Mouse (Mus musculus) ES-Bruce4 (cell line): ENCODE results near the gene Prrx2. TPM values are rescaled to one million over a fixed set of nuclear protein-coding genes. Genes with fewer than 3 reads are reported as not detected.

Source experiments
- H3K27ac ChIP-seq: 2 replicates; pipeline ENCODE4 v1.5.1; 2012; ENCODE audit warnings: low read length, inconsistent platforms; ENCODE audit not compliant: insufficient read depth
- H3K27me3 ChIP-seq: 2 replicates; pipeline ENCODE4 v1.6.1; 2012; ENCODE audit warnings: mild to moderate bottlenecking, low read length, inconsistent platforms; ENCODE audit not compliant: control insufficient read depth, poor library complexity, insufficient read depth, severe bottlenecking
- H3K36me3 ChIP-seq: 2 replicates; pipeline ENCODE4 v1.6.1; 2012; ENCODE audit warnings: inconsistent platforms, mild to moderate bottlenecking, low read length, moderate library complexity; ENCODE audit not compliant: control insufficient read depth, poor library complexity, insufficient read depth, severe bottlenecking
- H3K4me1 ChIP-seq: one replicate; pipeline ENCODE4 v1.8.1; 2011; ENCODE audit warnings: low read length; ENCODE audit not compliant: control insufficient read depth, insufficient read depth
- H3K4me3 ChIP-seq: 2 replicates; pipeline ENCODE4 v1.5.1; 2011; ENCODE audit warnings: low read depth, mild to moderate bottlenecking, low read length
- H3K9ac ChIP-seq: 2 replicates; pipeline ENCODE4 v1.6.1; 2012; ENCODE audit warnings: low read depth, mild to moderate bottlenecking, inconsistent platforms; ENCODE audit not compliant: poor library complexity, severe bottlenecking
- H3K9me3 ChIP-seq: replicated peaks from 2 replicates; pipeline ENCODE4 v1.6.1; 2012; ENCODE audit warnings: mild to moderate bottlenecking, low read length, inconsistent platforms; ENCODE audit not compliant: control insufficient read depth, poor library complexity, insufficient read depth, severe bottlenecking
- CTCF ChIP-seq: IDR thresholded peaks from one replicate; pipeline ENCODE4 v1.8.1; 2011; ENCODE audit warnings: low read depth, low read length
- EP300 ChIP-seq: IDR thresholded peaks from 2 replicates; pipeline ENCODE4 v1.6.1; 2011; ENCODE audit warnings: low read depth, low read length; ENCODE audit not compliant: insufficient read depth
- POLR2A ChIP-seq: IDR thresholded peaks from one replicate; pipeline ENCODE4 v1.8.1; 2011; ENCODE audit warnings: low read length; ENCODE audit not compliant: insufficient read depth
- polyA plus RNA-seq: library from polyadenylated mRNA; stranded (reverse); fragments of >200 nt; gene quantifications from 2 replicates; pipeline ENCODE4 v1.2.4, GENCODE M21; 2011; ENCODE audit warnings: low read depth; ENCODE audit not compliant: missing spikeins, insufficient read depth, insufficient read length

The Prrx2 gene
- polyA plus RNA-seq, 1 experiment: 6.5 TPM

DNA sequence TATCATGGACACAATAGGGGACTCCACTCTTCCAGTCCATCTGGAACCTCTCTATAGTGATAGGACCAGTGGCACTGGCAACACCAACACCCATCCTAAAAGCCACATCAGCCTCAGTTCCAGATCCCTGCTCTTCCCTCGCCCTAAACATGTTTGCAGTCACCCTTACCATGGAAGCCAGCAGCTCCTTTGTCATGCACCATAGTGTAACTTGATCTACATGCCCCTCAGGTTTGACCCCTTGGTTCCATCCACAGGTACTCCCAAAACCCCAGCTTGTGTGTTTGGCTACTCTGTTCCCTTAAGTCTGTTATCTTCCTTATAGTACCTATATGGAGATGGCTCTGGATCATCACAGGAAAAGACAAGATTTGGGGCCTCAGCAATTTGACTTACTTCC is 18.4 kb upstream of the Prrx2 start:
- Histone ChIP-seq H3K36me3 (peaks cover 28% of the 10 kb centered on the region), H3K27ac (no peak overlapping the region), H3K9ac (no peak overlapping the region)

DNA sequence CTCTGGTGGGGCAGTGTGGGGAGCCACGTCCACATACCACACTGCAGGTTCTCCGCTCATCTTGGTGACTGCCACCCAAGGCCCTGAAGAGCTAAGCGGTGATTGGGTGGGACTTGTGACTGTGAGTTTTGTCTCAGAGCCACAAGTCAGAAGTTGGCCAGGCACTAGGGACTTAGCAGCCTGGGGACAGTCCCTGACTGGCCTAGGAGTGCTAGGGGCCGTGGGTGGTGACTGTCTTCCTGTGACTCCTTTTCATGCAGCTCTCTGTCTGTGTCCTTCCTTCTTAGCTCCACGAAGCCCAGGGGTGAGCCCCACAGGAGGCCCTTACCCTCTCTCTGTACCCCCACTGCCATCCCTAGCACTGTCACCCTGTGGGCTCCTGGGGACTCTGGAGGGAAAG is 14.9 kb upstream of the Prrx2 start:
- no peak overlapping the region for H3K9ac ChIP-seq
- H3K36me3 ChIP-seq: peaks cover 34% of the 10 kb centered on the region
- no peak for TF ChIP-seq POLR2A
- TF ChIP-seq EP300: no peak
- no peak for TF ChIP-seq CTCF
- H3K9me3 ChIP-seq: no peaks in the 10 kb centered on the region
- H3K4me3 ChIP-seq: no peak overlapping the region
- H3K27ac ChIP-seq: no peak overlapping the region
- H3K4me1 ChIP-seq: peaks cover 11% of the 10 kb centered on the region
- H3K27me3 ChIP-seq: no peaks in the 10 kb centered on the region

More for the DNA sequence above, 18.4 kb upstream of the Prrx2 start:
- H3K27me3 ChIP-seq: no peaks in the 10 kb centered on the region
- TF ChIP-seq POLR2A: no peak
- no peak for TF ChIP-seq EP300
- no peak for TF ChIP-seq CTCF
- H3K9me3 ChIP-seq: peaks cover 2% of the 10 kb centered on the region; the same call in 1 of the 2 replicates
- H3K4me3 ChIP-seq: no peak overlapping the region
- peaks cover 11% of the 10 kb centered on the region for H3K4me1 ChIP-seq

DNA sequence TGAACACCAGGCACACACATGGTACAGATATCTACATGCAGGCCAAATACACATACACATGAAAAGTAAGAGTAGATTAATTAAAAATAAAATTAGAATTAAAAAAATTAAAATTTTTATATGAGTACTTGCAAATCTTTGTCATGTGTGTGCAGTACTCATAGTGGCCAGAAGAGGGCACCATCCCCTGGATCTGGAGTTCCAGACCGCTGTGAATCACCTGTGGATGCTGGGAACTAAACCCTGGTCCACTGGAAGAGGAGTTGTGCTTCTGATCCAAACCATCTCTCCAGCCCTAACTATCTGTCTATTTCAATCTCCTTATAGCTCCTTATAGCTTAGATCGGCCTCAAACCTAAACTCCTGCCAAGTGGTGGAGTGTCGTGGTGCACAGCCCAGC is 13.7 kb upstream of the Prrx2 start:
- no peak overlapping the region for H3K27ac ChIP-seq
- no peak overlapping the region for H3K4me3 ChIP-seq
- TF ChIP-seq CTCF: peak; percentile 64
- no peak for TF ChIP-seq POLR2A
- peaks cover 6% of the 10 kb centered on the region for H3K4me1 ChIP-seq
- H3K27me3 ChIP-seq: no peaks in the 10 kb centered on the region
- H3K36me3 ChIP-seq: peaks cover 37% of the 10 kb centered on the region
- no peak overlapping the region for H3K9ac ChIP-seq
- no peaks in the 10 kb centered on the region for H3K9me3 ChIP-seq

DNA sequence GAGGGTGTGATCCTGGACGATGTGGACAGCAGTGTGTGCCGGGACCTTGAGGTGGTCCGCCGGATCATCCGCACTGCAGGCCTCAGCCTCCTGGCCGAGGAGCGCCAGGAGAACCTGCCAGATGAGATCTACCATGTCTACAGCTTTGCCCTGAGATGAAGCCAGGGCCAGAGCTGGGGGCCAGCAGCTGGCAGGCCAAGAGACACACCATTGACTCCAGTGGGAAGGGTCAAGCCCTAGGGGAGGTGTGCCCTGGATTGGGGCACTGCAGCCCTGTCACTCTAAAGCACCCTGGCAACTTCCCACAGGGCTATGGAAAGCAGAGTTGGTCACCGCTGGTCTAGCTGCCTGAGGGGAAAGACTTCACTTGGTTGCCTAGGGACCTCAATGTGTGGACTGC is 12.3 kb upstream of the Prrx2 start:
- Histone ChIP-seq H3K9ac (no peak overlapping the region), H3K36me3 (peaks cover 40% of the 10 kb centered on the region), H3K9me3 (no peaks in the 10 kb centered on the region), H3K4me1 (peaks cover 2% of the 10 kb centered on the region), H3K27me3 (no peaks in the 10 kb centered on the region), H3K27ac (no peak overlapping the region), H3K4me3 (no peak overlapping the region)
- TF ChIP-seq EP300: no peak
- TF ChIP-seq POLR2A: no peak
- no peak for TF ChIP-seq CTCF

DNA sequence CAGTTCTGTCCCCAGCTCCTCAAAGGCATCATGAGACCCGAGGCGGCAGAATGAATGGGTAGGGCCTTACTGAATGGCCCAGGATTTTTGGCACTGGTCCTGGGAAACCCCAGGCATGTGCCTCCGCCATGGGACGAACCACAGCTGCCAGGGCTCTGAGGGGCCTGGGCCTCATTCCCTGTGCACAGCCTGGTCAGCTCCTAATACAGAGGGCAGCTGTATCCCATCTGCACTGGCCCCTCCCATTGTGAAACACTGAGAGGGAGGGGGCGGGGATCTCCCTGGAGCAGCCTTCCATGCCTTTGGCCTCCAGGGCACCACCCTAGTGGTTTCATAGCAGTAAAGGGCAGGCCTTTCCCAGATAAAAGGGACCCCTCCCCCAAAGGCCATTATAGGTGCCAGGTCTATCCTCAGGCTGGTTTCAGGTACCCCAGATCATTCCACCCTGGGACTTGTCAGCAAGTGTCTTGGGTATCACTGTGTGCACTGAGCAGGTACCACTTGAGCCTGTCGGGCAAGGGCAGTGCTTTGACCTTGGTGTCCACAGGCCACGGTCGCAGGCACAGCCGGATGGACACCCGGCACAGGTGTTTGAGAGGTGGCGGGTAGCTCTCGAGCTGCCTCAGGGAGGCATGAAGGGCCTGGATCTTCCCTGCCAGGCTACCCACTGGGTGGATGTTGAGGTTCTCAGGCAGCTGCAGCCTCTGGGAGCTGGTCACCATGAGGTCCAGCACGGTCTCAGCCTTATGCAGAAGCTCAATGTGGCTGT is 11.2 kb upstream of the Prrx2 start:
- Histone ChIP-seq H3K9ac (no peak overlapping the region), H3K27ac (no peak overlapping the region), H3K36me3 (peaks cover 40% of the 10 kb centered on the region), H3K4me3 (no peak overlapping the region), H3K9me3 (no peaks in the 10 kb centered on the region), H3K27me3 (no peaks in the 10 kb centered on the region), H3K4me1 (peaks cover 2% of the 10 kb centered on the region)
- no peak for TF ChIP-seq POLR2A
- TF ChIP-seq CTCF: no peak
- TF ChIP-seq EP300: no peak

DNA sequence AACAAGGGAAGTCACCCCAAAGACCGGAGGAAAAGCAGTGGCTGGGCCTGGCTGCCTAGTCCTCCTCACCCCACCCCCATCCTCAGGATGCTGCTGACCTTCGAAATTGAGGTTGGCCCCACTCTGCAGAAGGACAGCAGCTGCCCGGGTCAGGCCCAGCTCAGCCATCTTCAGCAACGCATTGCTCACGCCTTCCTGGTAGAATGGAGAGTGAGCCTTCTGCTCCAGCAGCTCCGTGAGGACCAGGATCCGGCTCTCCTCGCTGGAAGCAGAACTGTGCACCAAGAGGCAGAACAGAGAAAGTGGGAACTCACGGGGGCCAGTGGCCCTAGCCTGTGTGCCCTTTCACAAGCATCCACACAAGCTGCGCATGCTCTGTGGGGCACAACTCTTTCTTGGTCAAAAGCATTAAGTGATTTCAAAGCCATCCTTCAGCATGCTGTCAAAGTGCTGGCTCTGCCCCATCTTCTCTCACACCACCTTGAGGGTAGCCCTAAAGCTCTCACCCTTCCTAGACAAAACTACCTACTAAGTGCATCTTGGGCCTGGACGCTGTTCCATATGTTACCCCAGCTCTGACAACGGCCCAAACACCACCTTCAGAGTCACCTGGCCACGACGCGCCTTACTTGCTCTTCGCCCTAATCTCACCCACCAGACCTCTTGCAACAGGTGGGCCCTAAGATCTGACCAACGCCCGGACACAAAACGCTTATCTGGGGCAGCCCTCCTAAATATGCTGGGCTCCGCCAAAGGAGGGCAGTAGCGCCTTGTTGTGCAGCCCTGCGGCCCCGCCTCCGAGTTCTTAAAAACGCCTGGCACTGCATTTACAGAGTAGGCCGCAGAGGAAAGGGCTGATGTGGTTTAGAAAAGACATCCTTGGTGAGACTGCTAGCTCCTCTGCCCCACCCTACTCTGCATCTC is 7.7 kb upstream of the Prrx2 start:
- peak overlapping the region; percentile 74 for H3K9ac ChIP-seq
- no peaks in the 10 kb centered on the region for H3K4me1 ChIP-seq
- no peak overlapping the region for H3K27ac ChIP-seq
- H3K27me3 ChIP-seq: no peaks in the 10 kb centered on the region
- TF ChIP-seq POLR2A (no peak), CTCF (peak; percentile 20), EP300 (no peak)
- no peaks in the 10 kb centered on the region for H3K9me3 ChIP-seq
- peaks cover 35% of the 10 kb centered on the region for H3K36me3 ChIP-seq
- peak overlapping the region; percentile 83 for H3K4me3 ChIP-seq
